Mouse (Mus musculus): ENCODE measurements at regions not wholly inside any gene's neighbourhood (a gene's known extent, or its start where the extent isn't known, plus 50 kb on each side); places are given as distances from the start of the nearest gene placed in this dataset.

DNA sequence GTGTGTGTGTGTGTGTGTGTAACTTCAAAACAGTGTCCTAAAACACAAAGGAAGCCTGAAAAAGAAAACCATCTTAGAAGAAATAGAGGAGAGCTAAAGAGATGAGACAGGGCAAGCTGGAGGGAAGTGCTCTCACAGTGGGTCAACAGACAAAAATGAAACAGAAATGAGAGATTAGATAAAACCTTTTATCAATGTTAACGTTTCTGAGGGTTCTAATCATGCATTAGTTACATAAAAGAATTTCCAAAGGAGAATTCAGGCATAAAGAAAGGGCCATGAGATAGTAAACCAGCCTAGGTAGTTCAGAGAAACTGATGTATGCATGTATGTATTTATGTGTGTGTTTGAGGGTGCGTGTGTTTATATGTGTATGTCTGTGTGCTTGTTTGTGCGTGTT is 319.7 kb upstream of the Runx1 start:
- TF ChIP-seq CTCF (conservative IDR thresholded peaks at IDR 0.05; ENCODE audit: low read length) (no peak), POU5F1 (IDR thresholded peaks at IDR 0.05; ENCODE audit: borderline replicate concordance, low read length) (no peak)

Data from E14TG2a.4 (cell line).